Mouse (Mus musculus): ENCODE results near the gene Gm42791.
A peak's percentile ranks its signal among the peaks of the same experiment; 100 is the strongest.

The Gm42791 gene

GRCm38 (mm10) chr5:148923408-148923807, 71.5 kb downstream of the Gm42791 start:
- no peak for DNase-seq (ENCODE audit: low spot score)

GRCm38 (mm10) chr5:148922773-148923172, 72.2 kb downstream of the Gm42791 start:
- DNase-seq (ENCODE audit: low spot score), result no peak

DNA sequence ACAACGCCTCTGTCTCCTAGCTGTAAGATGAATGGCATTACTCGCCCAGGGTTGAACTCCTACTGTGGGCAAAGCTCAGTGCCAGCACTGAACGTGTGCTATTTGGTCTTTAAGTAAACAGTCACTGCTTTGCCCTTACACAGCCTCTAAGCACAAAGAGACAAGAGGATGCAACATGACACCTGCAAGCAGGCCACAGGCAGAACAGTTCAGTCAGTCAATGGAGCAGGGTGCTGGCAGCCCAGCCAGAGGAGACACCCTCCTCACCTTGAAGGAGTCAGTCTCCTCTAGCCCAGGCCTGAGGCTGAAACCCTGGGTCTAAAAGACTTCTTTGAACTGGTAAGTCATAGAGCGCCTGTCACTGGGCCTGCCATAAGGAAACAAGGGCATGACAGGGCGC, 76.9 kb downstream of the Gm42791 start:
- no peak for DNase-seq (ENCODE audit: low spot score)

- DNase-seq (ENCODE audit: low spot score), result no peak
These were observed 78.2 kb downstream of the Gm42791 start for GRCm38 (mm10) chr5:148916775-148917174.

GRCm38 (mm10) chr5:148912262-148912661, 82.7 kb downstream of the Gm42791 start:
- DNase-seq (ENCODE audit: low spot score), result no peak

- no peak for DNase-seq (ENCODE audit: low spot score)
These were observed 84.9 kb downstream of the Gm42791 start for GRCm38 (mm10) chr5:148910066-148910465.

DNA sequence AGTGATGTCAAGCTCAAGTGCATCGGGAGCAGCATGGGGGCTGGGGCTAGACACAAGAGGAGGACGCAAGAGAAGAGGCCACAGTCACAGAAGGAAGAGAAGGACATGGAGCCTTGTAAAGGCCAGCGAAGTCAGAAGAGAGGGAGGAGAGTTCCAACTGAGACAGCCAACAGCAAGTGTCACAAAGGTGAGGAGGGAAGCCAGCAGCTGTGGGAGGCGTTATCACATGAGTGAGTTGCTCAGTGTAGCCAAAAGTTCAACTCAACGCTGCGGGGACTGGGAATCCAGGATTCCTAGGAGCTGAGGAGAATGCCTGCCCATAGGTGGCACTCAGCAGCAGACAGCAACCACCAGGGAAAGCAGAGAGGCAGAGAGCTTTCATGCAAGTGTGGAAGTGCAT, 85.5 kb downstream of the Gm42791 start:
- DNase-seq (ENCODE audit: low spot score), result no peak

DNA sequence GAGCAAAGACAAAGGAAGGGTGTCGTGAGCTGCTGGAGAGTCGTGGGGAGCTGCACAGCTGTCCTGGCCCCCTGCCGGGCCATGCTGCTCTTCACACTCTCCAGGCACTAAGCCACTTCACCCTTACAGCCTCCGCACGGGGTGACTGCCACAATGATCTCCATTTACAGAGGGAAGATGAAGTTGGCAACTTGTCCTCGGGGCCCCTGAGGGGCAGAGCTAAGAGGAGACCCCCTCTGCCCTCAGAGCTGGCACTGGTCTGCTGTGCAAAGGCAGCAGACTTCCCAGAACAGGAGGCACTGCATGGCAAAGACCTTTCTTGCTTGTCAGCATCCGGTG, 85.9 kb downstream of the Gm42791 start:
- DNase-seq (ENCODE audit: low spot score), result no peak

- no peak for DNase-seq (ENCODE audit: low spot score)
These were observed 86.5 kb downstream of the Gm42791 start for GRCm38 (mm10) chr5:148908191-148909056.

DNA sequence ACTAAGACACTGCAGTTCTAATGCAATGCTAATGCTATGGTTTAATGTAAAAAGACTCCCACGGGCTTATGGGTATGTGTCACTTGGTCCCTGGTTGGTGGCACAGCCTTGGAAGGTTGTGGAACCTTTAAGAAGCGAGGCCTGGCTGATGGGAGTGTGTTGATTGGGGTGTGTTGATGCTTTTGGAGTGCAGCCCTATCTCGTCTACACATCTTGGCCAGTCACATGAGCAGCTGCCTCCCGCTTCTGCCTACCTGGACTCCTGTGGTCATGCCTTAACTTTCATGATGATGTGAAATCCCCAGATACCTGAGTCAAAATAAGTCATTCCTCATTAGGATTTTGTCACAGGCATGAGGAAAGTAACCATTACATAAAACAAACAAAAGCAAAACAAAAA, 88.6 kb downstream of the Gm42791 start:
- no peak for DNase-seq (ENCODE audit: low spot score)

DNA sequence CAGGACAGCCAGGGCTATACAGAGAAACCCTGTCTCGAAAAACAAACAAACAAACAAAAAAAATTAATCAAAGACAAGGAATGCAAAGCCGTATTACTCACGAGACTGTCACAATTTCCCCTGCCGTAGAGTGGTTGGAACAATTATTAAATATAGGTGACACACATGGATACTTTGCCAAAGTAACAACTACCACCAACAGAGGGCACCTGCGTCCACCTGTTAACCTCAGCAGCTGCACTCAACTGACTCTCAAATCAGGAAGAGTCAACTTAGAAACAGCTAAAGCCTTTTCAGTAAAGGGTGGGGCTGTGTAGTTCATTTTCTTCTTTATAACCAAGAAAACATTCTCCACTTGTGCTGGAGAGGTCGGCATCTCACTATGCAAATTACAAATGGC, 90.1 kb downstream of the Gm42791 start:
- DNase-seq (ENCODE audit: low spot score), result peak; percentile 49

DNA sequence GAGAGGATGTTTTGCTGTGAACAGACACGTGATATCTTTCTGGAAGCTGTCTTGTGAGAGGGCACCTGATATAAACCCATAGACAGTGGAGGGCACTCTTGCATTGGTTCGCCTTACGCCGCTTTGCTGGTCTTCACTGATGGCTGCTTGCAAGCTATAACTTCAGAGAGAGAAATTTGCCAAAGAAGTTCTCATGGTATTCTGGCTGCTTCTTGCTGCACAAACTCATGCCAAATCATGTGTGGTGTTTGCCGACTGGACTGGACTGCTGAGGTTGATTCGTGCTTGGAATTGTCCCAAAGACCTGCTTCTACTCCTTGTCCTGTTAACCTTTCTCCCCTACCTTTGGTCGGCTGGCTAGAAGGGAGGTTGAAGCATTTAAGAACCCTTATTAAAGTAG, 95.6 kb downstream of the Gm42791 start:
- DNase-seq (ENCODE audit: low spot score), result no peak

DNA sequence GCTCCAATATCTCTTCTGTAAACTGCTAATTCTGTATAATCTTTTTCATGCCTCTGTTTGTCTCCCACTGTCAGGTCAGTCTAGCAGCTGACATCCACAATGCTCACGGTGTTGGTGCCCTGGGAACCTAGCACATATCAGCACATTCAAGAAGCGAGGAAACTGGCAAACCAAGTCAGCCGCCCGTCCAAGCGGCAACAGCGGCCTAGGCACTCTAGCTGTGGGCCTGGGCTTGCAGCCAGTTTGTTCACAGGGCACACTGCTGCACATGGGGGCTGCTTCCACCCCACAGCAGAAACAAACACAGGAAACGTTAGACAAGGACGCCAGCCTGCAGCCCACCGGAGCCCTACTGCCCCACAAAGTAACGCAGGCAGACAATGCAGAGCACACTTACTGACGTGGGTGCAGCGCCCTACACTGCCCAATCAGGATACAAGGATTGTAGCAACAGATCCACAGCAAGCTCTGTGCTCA, 97.0 kb downstream of the Gm42791 start:
- DNase-seq (ENCODE audit: low spot score), result peak; percentile 42

GRCm38 (mm10) chr5:148897069-148897702, 97.8 kb downstream of the Gm42791 start:
- DNase-seq (ENCODE audit: low spot score), result peak; percentile 90

GRCm38 (mm10) chr5:148896515-148896914, 98.4 kb downstream of the Gm42791 start:
- DNase-seq (ENCODE audit: low spot score), result peak; percentile 36

GRCm38 (mm10) chr5:148895833-148896232, 99.1 kb downstream of the Gm42791 start:
- no peak for DNase-seq (ENCODE audit: low spot score)

DNA sequence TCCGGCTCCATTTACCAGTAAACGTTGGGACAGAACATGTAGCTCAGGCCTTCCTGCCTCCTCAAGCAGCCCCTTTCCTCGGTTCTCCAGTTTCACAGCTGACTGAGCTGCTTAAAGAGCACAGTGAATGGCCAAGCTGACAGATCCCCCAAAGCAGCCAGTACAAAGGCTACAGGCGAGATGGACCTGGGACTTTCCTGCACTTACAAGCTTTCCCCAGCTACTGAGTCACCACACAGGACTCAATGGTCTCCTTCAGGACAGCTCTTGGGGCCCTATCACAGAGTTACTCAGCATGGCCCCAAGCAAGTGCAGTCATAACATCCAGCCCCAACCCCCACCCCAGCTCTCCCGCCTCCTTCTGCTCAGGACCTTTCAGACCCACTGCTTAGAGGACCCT, 99.9 kb downstream of the Gm42791 start:
- DNase-seq (ENCODE audit: low spot score), result no peak

DNA sequence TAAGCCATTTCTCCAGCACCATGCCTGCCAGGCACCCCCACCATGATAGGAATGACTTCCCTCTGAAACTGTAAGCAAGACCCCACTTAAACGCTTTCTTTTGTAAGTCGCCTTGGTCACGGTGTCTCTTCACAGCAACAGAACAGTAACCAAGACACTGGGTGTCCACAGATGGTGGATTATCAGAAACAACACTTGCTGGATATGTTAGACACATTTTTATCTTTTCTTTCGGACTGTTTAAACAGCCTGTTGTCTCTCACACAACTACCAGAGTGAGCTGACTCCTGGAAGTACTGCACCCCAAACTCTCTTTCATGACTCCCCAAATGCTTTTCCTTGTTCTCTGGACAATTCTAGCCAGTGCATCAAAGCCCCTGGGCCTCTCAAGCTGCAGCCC, 104.7 kb downstream of the Gm42791 start:
- no peak for DNase-seq (ENCODE audit: low spot score)

GRCm38 (mm10) chr5:148888032-148888431, 106.9 kb downstream of the Gm42791 start:
- DNase-seq (ENCODE audit: low spot score), result no peak

DNA sequence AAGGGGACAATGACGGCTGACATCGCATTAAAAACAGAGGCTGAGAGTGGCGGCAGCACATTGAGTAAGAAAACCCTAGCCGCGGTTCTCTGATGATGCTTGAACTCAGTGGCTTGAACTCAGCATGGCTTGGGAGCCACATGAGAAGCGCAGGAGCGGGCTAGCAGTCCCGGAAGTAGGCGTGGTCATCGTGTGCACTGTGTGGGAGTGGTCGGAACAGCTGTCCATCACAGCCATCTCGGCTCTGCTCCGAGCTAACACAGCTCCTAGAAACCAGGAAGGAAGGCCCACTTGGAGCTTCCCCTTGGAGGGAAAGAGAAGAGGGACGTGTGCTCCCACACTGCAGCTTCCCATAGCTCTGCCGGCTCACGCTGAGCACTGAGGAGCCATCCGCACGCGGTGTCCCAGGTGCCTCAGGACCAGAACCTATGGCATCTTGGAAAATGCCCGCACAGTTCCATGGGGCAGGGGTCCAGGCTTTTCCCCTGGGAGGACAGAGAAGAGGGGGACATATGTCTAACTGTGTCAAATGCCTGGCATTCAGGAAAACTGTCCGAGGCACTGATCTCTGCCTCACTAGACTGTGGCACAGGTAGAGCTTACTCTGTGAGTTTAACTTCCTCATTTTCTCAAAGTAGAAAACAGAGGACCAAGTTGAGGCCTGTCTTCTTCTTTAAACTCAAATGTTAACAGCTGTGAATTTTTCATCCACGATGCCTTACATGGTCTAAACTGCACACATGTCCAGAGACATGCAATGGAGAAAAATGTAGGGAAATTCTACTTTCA, 108.9 kb downstream of the Gm42791 start:
- DNase-seq (ENCODE audit: low spot score), result peak; percentile 78

GRCm38 (mm10) chr5:148883671-148884070, 111.3 kb downstream of the Gm42791 start:
- DNase-seq (ENCODE audit: low spot score), result no peak

- no peak for DNase-seq (ENCODE audit: low spot score)
These were observed 115.7 kb downstream of the Gm42791 start for GRCm38 (mm10) chr5:148879218-148879617.

GRCm38 (mm10) chr5:148873116-148873515, 121.8 kb downstream of the Gm42791 start:
- no peak for DNase-seq (ENCODE audit: low spot score)

All from c-Kit-positive CD71-positive TER-119-positive erythroid progenitor cells, embryonic 14.5 days (primary cell).